Mouse (Mus musculus) G1E (cell line): ENCODE measurements around the gene Shank3.

ENCODE experiments used
- CTCF ChIP-seq: IDR thresholded peaks from 2 replicates; pipeline ENCODE4 v1.5.1; 2012; ENCODE audit warnings: low read depth, low read length, inconsistent platforms, mixed read lengths
- GATA1 ChIP-seq: IDR thresholded peaks from 2 replicates; pipeline ENCODE4 v1.6.1; 2012; ENCODE audit warnings: borderline replicate concordance, low read length, inconsistent platforms, mixed read lengths

GRCm38 (mm10) chr15:89524611-89525415 lies 25.4 kb downstream of the Shank3 start:
- no peak for TF ChIP-seq CTCF
- TF ChIP-seq GATA1: no peak
